Mouse (Mus musculus): ENCODE results near the gene Gstt1.

Gene Gstt1

GRCm38 (mm10) chr10:75829529-75830274 is 31.3 kb upstream of the Gstt1 start:
- POLR2A ChIA-PET = interaction anchor here in 2 of 4 experiments (0.6 to 1.9 kb wide), 5 partner anchors 8 to 143 kb away, joined by 3 to 5 read pairs (median 3); partner anchors contain the start of gene Gstt2 (in 1 of the 2)
- CTCF ChIA-PET = interaction anchor here in 2 of 4 experiments (0.6 to 1.0 kb wide), 3 partner anchors 56 to 197 kb away, joined by 3 to 5 read pairs (median 5); partner anchors contain the start of gene Ddt (in 1 of the 2)

GRCm38 (mm10) chr10:75828500-75828931 is 30.1 kb upstream of the Gstt1 start:
- ChIA-PET POLR2A (interaction anchor here in 2 of 4 experiments (0.8 to 1.9 kb wide), 5 partner anchors 9 to 141 kb away, joined by 3 to 5 read pairs (median 5); partner anchors contain the start of genes Ddt (in 1 of the 2) and Gstt2 (in 1 of the 2)), CTCF (interaction anchor here in 2 of 4 experiments (0.8 to 1.2 kb wide), 2 partner anchors 10 to 54 kb away, joined by 6 read pairs; no protein-coding TSS in a partner anchor)

DNA sequence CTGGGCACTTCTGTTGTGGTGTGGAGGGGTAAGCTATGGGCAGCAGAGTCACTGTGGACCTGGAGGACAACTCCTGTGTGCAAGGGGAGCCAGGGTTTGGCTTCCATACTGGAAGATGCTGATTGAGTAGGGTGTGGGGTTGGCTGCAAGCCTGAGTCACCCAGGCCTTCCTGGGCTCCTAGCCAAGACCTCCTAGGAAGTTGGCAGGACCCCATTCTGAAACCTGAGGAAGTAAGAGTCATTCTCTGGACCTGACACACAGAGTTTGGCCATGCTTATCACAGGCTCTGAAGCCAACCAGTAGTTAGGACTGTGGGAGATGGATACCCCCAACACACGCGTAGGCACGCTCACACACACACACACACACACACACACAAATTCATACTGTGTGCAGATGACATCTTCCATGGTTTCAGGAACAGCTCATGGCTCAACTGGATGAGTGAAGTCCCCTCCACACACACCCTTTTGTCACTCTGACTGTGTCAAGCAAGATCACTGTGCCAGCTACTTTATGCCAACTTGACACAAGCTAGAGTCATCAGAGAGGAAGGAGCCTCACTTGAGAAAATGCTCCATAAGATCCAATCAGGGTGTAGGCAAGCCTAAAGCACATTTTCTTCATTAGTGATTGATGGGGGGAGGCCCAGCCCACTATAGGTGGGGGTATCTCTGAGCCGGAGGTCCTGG is 29.4 kb upstream of the Gstt1 start:
- CTCF ChIA-PET = interaction anchor here in 1 of 4 experiments (1.2 kb wide), 1 partner anchor 9 kb away, joined by 6 read pairs; no protein-coding TSS in a partner anchor
- POLR2A ChIA-PET = interaction anchor here in 2 of 4 experiments (0.6 to 1.9 kb wide), 4 partner anchors 10 to 148 kb away, joined by 3 to 5 read pairs (median 5); partner anchors contain the start of genes Ddt (in 1 of the 2) and Gstt2 (in 1 of the 2)

DNA sequence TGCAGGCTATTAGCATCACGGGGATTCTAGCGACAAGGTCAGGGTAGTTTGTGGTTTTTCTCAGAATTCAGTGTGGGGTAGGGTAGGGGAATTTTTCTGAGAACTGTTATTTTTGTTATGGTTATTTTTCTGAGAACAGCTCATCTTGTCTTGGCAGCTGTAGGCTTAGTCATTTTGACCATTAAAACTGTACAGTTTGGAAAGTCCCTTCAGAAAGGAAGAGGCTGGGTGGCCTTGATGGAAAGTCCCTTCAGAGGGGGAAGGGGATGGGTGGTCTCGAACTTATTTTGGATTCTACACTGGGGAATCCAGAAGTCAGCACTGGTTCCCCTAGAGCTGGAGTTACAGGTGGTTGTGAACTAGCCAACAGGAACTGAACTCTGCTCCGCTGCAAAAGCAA is 26.1 kb upstream of the Gstt1 start:
- ChIA-PET POLR2A (no interaction called here), CTCF (interaction anchor here in 1 of 4 experiments (0.7 kb wide), 1 partner anchor 16 kb away, joined by 4 read pairs; no protein-coding TSS in a partner anchor)

DNA sequence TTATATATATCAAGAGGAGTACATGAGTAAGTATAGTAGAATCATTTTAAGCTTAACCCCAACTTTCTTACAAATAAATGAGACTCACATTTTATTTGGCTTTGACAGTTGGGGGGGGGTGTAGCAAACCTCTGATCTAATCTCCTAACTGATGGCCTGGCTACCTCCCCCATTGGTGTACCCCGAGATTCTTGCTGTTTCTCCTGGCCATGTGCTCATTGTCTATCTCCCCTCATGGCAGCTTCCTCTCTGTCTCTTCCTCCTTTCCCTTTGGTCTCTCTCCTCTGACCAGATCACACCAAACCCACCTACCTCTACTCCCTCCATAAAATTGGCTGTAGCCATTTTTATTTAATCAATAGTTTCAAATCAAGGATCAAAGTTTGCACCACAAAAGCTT is 25.4 kb upstream of the Gstt1 start:
- ChIA-PET POLR2A (interaction anchor here in 1 of 4 experiments (0.6 kb wide), 1 partner anchor 15 kb away, joined by 5 read pairs; no protein-coding TSS in a partner anchor), CTCF (interaction anchor here in 1 of 4 experiments (0.7 to 1.4 kb wide), 2 partner anchors 8 to 16 kb away, joined by 4 read pairs; no protein-coding TSS in a partner anchor)

DNA sequence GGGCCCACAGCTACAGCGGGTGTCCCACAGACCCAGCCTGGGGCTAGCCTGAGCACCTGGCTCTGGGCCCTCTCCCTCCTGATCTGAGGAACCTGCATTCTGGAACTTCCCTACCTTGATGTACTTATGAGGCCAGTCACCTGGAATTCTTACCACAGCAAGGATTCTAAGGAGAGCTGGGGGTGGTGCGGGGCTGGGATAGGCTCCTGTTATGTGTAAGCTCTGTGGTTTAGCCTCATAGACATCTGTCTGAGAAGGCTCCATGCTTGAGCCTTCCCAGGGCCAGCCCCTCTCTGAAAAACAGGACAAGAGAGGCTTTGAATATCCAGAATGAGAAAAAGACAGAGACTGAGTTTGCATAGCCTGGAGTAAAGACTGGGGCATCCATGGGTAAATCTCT is 24.1 kb upstream of the Gstt1 start, which contains the start of gene Gstt4:
Gstt4 (minus strand) TSS at position 101 of the 400 bp plus-strand sequence.
- POLR2A ChIA-PET = interaction anchor here in 1 of 4 experiments (0.6 kb wide), 1 partner anchor 33 kb away, joined by 3 read pairs; no protein-coding TSS in a partner anchor
- CTCF ChIA-PET = interaction anchor here in 2 of 4 experiments (1.5 to 1.6 kb wide), 2 partner anchors 10 to 13 kb away, joined by 3 to 6 read pairs; no protein-coding TSS in a partner anchor

DNA sequence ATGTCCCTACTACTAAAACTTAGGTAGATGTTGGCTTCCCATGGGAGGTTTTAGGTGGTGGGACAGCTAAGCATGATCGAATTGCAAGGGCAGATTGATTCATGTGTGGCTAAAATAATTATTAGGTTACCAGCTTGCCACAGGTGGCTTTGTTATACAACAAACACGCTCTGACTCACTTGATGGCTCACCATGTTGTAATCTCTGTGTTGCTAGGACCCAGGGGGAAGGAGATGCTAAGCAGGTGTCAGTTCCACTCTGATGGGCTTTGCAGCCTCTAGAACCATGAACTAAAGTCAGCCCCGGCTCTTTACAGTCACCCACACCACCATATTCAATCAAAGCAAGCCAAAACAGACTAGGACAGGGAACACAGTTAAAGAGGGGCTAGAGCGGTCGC is 21.5 kb upstream of the Gstt1 start:
- POLR2A ChIA-PET = interaction anchor here in 2 of 4 experiments (0.9 to 1.6 kb wide), 3 partner anchors 20 to 55 kb away, joined by 3 to 4 read pairs (median 3); partner anchors contain the start of gene Ddt (in 1 of the 2)
- CTCF ChIA-PET = interaction anchor here in 2 of 4 experiments (1.3 to 1.8 kb wide), 3 partner anchors 17 to 29 kb away, joined by 3 to 4 read pairs (median 4); partner anchors contain the start of gene Gstt2 (in 1 of the 2)

GRCm38 (mm10) chr10:75818641-75819040 is 20.3 kb upstream of the Gstt1 start:
- POLR2A ChIA-PET = interaction anchor here in 3 of 4 experiments (0.9 to 1.6 kb wide), 5 partner anchors 19 to 103 kb away, joined by 3 to 4 read pairs (median 3); partner anchors contain the start of genes Ddt (in 1 of the 3) and Smarcb1 (in 1 of the 3)
- CTCF ChIA-PET = interaction anchor here in 3 of 4 experiments (0.7 to 1.8 kb wide), 10 partner anchors 9 to 232 kb away, joined by 3 to 7 read pairs (median 4); partner anchors contain the start of gene Ddt (in 1 of the 3)

GRCm38 (mm10) chr10:75804217-75804616 is 5.8 kb upstream of the Gstt1 start:
- POLR2A ChIA-PET = no interaction called here

DNA sequence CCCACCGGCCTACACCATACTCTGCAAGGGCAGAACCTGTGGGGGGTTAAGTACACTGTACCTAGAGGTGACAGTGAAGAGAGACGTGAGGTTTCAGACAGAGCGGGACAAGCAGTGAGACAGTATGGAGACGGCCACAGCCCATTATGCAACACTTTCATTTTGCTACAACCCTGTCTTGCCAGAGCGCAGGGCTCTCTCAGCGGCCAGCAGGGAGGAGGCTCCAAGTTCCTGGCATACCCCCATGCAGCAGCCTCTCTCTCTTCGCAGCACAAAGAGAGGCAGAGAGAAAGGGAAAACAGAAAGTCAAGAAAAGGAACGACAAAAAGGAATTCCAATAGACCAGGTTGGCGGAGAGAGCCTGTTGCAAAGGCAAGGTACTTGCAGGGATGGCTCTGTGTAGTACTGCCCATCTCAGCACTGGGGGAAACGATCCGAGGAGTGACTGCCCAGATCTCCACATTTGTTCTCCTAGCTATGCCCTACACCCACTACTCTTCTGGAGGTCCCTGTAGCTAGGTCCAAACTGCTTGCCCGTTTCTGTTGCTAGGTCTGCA is 687 bp downstream of the Gstt1 start:
- ChIA-PET POLR2A (interaction anchor here in 3 of 4 experiments (1.0 to 2.5 kb wide), 10 partner anchors 8 to 149 kb away, joined by 3 to 17 read pairs (median 5); partner anchors contain the start of genes Cabin1 (in 1 of the 3), Ddt (in 1 of the 3), Gm20441 (in 1 of the 3) and Gstt3 (in 1 of the 3)), CTCF (interaction anchor here in 2 of 4 experiments (0.6 to 1.6 kb wide), 5 partner anchors 18 to 235 kb away, joined by 3 to 6 read pairs (median 5); partner anchors contain the start of genes Ddt (in 1 of the 2), Gm20441 (in 1 of the 2) and Zfp280b (in 1 of the 2))

More at GRCm38 (mm10) chr10:75804217-75804616, 5.8 kb upstream of the Gstt1 start:
- CTCF ChIA-PET = no interaction called here

DNA sequence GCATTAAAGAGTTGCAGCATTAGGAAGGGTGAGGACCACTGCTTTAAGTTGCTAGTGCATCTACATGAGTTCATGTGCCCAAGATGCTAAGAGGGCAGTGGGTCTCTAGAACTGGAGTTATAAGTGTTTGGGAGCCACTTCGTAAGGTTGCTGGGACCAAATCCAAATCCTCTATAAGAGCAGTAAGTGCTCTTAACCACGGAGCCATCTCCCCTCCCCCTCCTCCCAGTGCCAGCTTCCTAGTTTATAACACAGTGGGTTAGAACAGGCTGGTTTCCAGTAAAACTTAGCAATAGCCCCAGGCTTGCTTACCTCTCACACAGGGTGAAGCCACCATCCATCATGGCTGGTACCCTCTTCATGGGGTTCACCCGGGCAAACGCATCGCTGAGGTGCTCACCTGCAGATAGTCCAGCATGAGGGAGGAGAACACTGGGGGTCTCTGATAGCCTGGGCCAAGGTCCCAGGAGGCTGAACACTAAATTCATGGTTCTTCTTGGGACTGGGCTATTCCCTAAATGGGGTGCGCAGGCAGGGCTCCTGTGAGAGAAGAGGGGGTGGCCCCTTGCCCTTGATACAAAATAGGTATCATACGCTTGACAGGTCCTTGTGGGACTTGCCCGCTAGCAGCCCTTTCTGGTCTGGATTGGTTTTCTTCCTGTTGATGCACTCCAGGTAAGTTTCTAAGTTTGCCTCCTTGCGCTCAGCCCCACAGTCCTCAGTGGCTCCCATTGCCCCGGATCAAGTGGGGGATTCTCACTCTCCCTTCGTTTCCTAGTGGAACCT is 1.5 kb downstream of the Gstt1 start:
- POLR2A ChIA-PET = interaction anchor here in 2 of 4 experiments (0.9 to 1.8 kb wide), 3 partner anchors 9 to 16 kb away, joined by 3 to 5 read pairs (median 4); partner anchors contain the start of genes Gm20441 (in 2 of the 2) and Gstt3 (in 2 of the 2)
- CTCF ChIA-PET = no interaction called here

DNA sequence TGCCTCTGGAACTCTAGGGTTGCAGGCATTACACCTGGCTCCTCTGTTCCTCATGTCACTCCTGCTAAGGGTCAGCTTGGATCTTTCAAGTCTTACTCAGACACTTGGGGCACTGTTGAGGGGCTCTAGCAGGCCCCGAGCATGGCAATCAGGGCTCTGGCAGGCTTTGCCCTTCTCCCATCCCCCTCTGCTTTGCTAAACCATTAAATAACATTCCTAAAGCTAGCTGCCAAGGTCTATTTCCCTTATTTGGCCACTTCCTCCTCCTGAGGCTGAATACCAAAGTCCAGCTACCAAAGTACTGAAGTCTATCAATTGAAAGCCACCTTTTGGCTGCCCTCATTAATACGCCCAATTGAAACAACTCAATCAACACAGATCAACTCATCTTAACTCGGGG is 3.5 kb downstream of the Gstt1 start:
- CTCF ChIA-PET = interaction anchor here in 2 of 4 experiments (0.6 to 1.2 kb wide), 3 partner anchors 38 to 51 kb away, joined by 3 to 4 read pairs (median 3); no protein-coding TSS in a partner anchor

GRCm38 (mm10) chr10:75790773-75791172 is 7.6 kb downstream of the Gstt1 start:
- POLR2A ChIA-PET = interaction anchor here (0.6 to 1.6 kb wide), 6 partner anchors 10 to 47 kb away, joined by 3 to 5 read pairs (median 4); partner anchors contain the start of genes Ddt (in 2 of the 4), Gm20441 (in 1 of the 4) and Gstt2 (in 1 of the 4)
- CTCF ChIA-PET = interaction anchor here in 3 of 4 experiments (0.6 to 2.1 kb wide), 6 partner anchors 8 to 146 kb away, joined by 3 to 10 read pairs (median 5); partner anchors contain the start of genes Gm20441 (in 1 of the 3) and Gstt3 (in 1 of the 3)

More for the DNA sequence above, 3.5 kb downstream of the Gstt1 start:
- POLR2A ChIA-PET = interaction anchor here in 3 of 4 experiments (0.7 to 1.4 kb wide), 3 partner anchors 22 to 199 kb away, joined by 3 to 4 read pairs (median 3); partner anchors contain the start of gene Ddt (in 3 of the 3)

GRCm38 (mm10) chr10:75789841-75790240 is 8.5 kb downstream of the Gstt1 start:
- CTCF ChIA-PET = interaction anchor here in 2 of 4 experiments (0.6 to 1.5 kb wide), 2 partner anchors 17 to 42 kb away, joined by 3 to 12 read pairs; no protein-coding TSS in a partner anchor
- POLR2A ChIA-PET = interaction anchor here in 2 of 4 experiments (1.0 to 1.7 kb wide), 5 partner anchors 9 to 147 kb away, joined by 3 to 6 read pairs (median 5); partner anchors contain the start of genes Gstt1 (in 2 of the 2), Ddt (in 1 of the 2), Gm20441 (in 1 of the 2) and Gstt3 (in 1 of the 2)

- CTCF ChIA-PET = interaction anchor here in 3 of 4 experiments (0.7 to 1.5 kb wide), 3 partner anchors 43 to 313 kb away, joined by 3 to 5 read pairs (median 5); no protein-coding TSS in a partner anchor
- POLR2A ChIA-PET = interaction anchor here in 3 of 4 experiments (0.5 to 1.7 kb wide), 10 partner anchors 9 to 449 kb away, joined by 3 to 7 read pairs (median 4); partner anchors contain the start of genes Gstt1 (in 2 of the 3), Gm20441 (in 1 of the 3) and Gstt3 (in 1 of the 3)
Observed at GRCm38 (mm10) chr10:75789081-75789735, 9.2 kb downstream of the Gstt1 start.
